Mouse (Mus musculus) ES-E14 (cell line): ENCODE results near the gene Rapgef2. TPM values are rescaled to one million over a fixed set of nuclear protein-coding genes. Genes with fewer than 3 reads are reported as not detected.

Source experiments
- DNase-seq: peaks from one replicate; pipeline ENCODE4 v3.0.0-alpha.2; 2013; ENCODE audit warnings: low read depth, low spot score
- H3K27ac ChIP-seq: 2 replicates; pipeline ENCODE4 v1.5.1; 2012; ENCODE audit warnings: low read depth, mild to moderate bottlenecking, low read length, moderate library complexity, mixed read lengths; ENCODE audit not compliant: poor library complexity, insufficient read depth, severe bottlenecking
- H3K36me3 ChIP-seq: 2 replicates; pipeline ENCODE4 v1.6.1; 2012; ENCODE audit warnings: mild to moderate bottlenecking, low read length, moderate library complexity, mixed read lengths; ENCODE audit not compliant: control insufficient read depth, poor library complexity, insufficient read depth, severe bottlenecking
- H3K4me1 ChIP-seq, 2 experiments: fragments of 150-350 bp in 1 of 2; sonication (generic) in 1 of 2; 2 replicates each; pipeline ENCODE4 v1.6.1; 2012; ENCODE audit warnings: low read length in 2 of 2, mild to moderate bottlenecking in 1 of 2, mixed read lengths in 1 of 2; ENCODE audit not compliant: control insufficient read depth in 2 of 2, insufficient read depth in 2 of 2, poor library complexity in 1 of 2
- H3K4me3 ChIP-seq, 2 experiments: fragments of 150-350 bp in 1 of 2; sonication (generic) in 1 of 2; 2 replicates each; pipeline ENCODE4 v1.5.1; 2012; ENCODE audit warnings: low read length in 2 of 2, low read depth in 1 of 2, mild to moderate bottlenecking in 1 of 2, mixed read lengths in 1 of 2; ENCODE audit not compliant: insufficient read depth in 1 of 2, poor library complexity in 1 of 2, severe bottlenecking in 1 of 2
- H3K9ac ChIP-seq: 2 replicates; pipeline ENCODE4 v1.6.1; 2012; ENCODE audit warnings: low read depth, mild to moderate bottlenecking, low read length, mixed read lengths; ENCODE audit not compliant: poor library complexity, insufficient read depth, severe bottlenecking
- H3K9me3 ChIP-seq: fragments of 150-350 bp; sonication (generic); 2 replicates; pipeline ENCODE4 v1.6.1; 2012; ENCODE audit warnings: low read depth, mild to moderate bottlenecking, low read length; ENCODE audit not compliant: control insufficient read depth, insufficient read depth
- CHD2 ChIP-seq: IDR thresholded peaks from 2 replicates; pipeline ENCODE4 v1.6.1; 2014; ENCODE audit warnings: mild to moderate bottlenecking, low read depth, low read length, inconsistent platforms
- HCFC1 ChIP-seq: IDR thresholded peaks from 2 replicates; pipeline ENCODE4 v1.6.1; 2012; ENCODE audit warnings: low read length, inconsistent platforms, borderline replicate concordance; ENCODE audit not compliant: insufficient read depth
- MAFK ChIP-seq: IDR thresholded peaks from 2 replicates; pipeline ENCODE4 v1.6.1; 2014; ENCODE audit warnings: mild to moderate bottlenecking, low read depth, low read length, inconsistent platforms; ENCODE audit not compliant: insufficient read depth
- ZC3H11A ChIP-seq: IDR thresholded peaks from 2 replicates; pipeline ENCODE4 v1.6.1; 2012; ENCODE audit warnings: low read depth, mild to moderate bottlenecking, inconsistent platforms, low read length, borderline replicate concordance
- ZNF384 ChIP-seq: IDR thresholded peaks from 2 replicates; pipeline ENCODE4 v1.6.1; 2012; ENCODE audit warnings: low read depth, low read length, inconsistent platforms
- in situ Hi-C, 2 experiments: fragments of 600-800 bp; cut with MboI; formaldehyde crosslinking; loops; one replicate each; pipeline ENCODE4 v1.15.1; 2025; ENCODE audit warnings: low sequenced_read_pairs in 2 of 2, inconsistent platforms in 1 of 2; ENCODE audit not compliant: unreplicated experiment in 2 of 2
- total RNA-seq: library from RNA; depleted of rRNA; stranded (reverse); fragments of 300-350 nt; gene quantifications from 2 replicates; pipeline ENCODE4 v1.2.3, GENCODE M21; 2012

Rapgef2 gene
- total RNA-seq, 1 experiment, result 12.0 TPM

DNA sequence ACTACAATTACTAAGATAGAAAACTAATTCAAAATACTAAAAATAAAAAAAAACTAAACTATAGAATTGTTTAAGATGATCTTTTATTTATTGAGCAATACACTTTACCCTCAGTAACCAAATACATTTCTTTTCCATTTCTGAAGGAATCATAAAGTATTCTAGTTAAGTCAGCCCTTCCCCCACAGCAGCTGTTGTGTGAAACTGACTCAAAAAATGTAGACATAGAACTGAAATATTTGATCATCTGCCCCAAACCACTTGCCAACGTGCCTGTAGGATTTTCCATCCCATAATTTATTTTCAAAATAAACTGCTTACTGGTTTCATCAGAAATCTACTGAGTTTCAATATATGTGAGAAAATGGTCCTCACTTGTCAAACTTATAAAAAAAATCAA is 36.4 kb downstream of the Rapgef2 start:
- DNase-seq, result no peak
- H3K4me3 ChIP-seq, result no peak overlapping the region
- TF ChIP-seq CHD2, result no peak
- TF ChIP-seq ZC3H11A, result no peak
- no peak for TF ChIP-seq MAFK
- TF ChIP-seq ZNF384, result no peak
- TF ChIP-seq HCFC1, result no peak

GRCm38 (mm10) chr3:79248659-79249235 is 37.6 kb downstream of the Rapgef2 start:
- H3K9me3 ChIP-seq, result no peaks in the 10 kb centered on the region

More for the DNA sequence above, 36.4 kb downstream of the Rapgef2 start:
- Histone ChIP-seq H3K9me3 (no peaks in the 10 kb centered on the region), H3K4me1 (peaks cover 3 to 9% of the 10 kb centered on the region in 2 experiments; a peak in 3 of 4 replicates), H3K9ac (no peak overlapping the region), H3K27ac (no peak overlapping the region), H3K36me3 (no peaks in the 10 kb centered on the region)
- in situ Hi-C loops, result no loop called here

GRCm38 (mm10) chr3:79248208-79248607 is 38.1 kb downstream of the Rapgef2 start:
- no peaks in the 10 kb centered on the region for H3K9me3 ChIP-seq
- DNase-seq, result no peak
- no peak overlapping the region for H3K27ac ChIP-seq
- no peak overlapping the region for H3K4me3 ChIP-seq
- no peaks in the 10 kb centered on the region for H3K36me3 ChIP-seq
- in situ Hi-C loops, result no loop called here
- peaks cover 3 to 6% of the 10 kb centered on the region in 2 experiments; a peak in 3 of 4 replicates for H3K4me1 ChIP-seq
- TF ChIP-seq ZNF384 (no peak), CHD2 (no peak), HCFC1 (no peak), ZC3H11A (no peak), MAFK (no peak)
- no peak overlapping the region for H3K9ac ChIP-seq

More at GRCm38 (mm10) chr3:79248659-79249235, 37.6 kb downstream of the Rapgef2 start:
- no peak overlapping the region for H3K27ac ChIP-seq
- H3K4me3 ChIP-seq, result no peak overlapping the region
- no peak overlapping the region for H3K9ac ChIP-seq
- H3K36me3 ChIP-seq, result no peaks in the 10 kb centered on the region
- no peak for TF ChIP-seq ZC3H11A
- TF ChIP-seq HCFC1, result no peak
- no peak for TF ChIP-seq ZNF384
- TF ChIP-seq MAFK, result no peak
- TF ChIP-seq CHD2, result no peak
- DNase-seq, result no peak
- in situ Hi-C loops, result no loop called here
- peaks cover 3 to 9% of the 10 kb centered on the region in 2 experiments; a peak in 3 of 4 replicates for H3K4me1 ChIP-seq

DNA sequence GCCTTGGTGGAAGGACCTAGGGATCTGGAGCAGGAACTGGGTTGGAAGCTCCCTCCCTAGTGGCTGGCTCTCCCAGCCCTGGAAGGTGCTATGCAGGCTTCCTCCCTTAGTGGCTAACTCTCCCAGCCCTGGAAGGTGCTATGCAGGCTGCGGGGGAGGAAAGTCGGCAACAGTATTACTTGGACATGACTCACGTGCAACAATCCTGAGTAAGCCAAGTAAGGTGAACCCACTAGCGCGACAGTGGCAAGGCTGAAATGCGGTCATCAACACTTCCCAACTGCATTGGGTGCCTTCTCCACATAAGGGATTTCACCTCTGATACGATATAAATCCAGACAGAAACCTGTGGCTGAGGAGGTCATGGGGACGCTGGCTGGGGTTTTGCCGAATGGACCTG is 42.0 kb downstream of the Rapgef2 start:
- TF ChIP-seq ZC3H11A (no peak), CHD2 (no peak)
- Histone ChIP-seq H3K4me1 (peaks cover 3 to 6% of the 10 kb centered on the region in 2 experiments; a peak in 3 of 4 replicates), H3K4me3 (no peak overlapping the region), H3K9ac (no peak overlapping the region), H3K9me3 (no peaks in the 10 kb centered on the region), H3K36me3 (no peaks in the 10 kb centered on the region), H3K27ac (no peak overlapping the region)
- in situ Hi-C loops, result no loop called here
- DNase-seq, result no peak
